Mouse (Mus musculus): ENCODE measurements at regions not wholly inside any gene's neighbourhood (a gene's known extent, or its start where the extent isn't known, plus 50 kb on each side); places are given as distances from the start of the nearest gene placed in this dataset.
"Not testable (repeated sequence)": the region's sequence is repeated elsewhere in the genome, so short reads cannot be mapped to it uniquely, and the experiment has no call there.

GRCm38 (mm10) chr16:12516834-12517685 lies 533.1 kb downstream of the Shisa9 start:
- DNase-seq: no peak

- DNase-seq: no peak
These were observed 534.4 kb downstream of the Shisa9 start for GRCm38 (mm10) chr16:12518264-12518663.

GRCm38 (mm10) chr16:12521711-12522476 lies 538.0 kb downstream of the Shisa9 start:
- DNase-seq: no peak

- no peak for DNase-seq
These were observed 561.0 kb upstream of the Ercc4 start for GRCm38 (mm10) chr16:12548462-12548861.

- DNase-seq: no peak
These were observed 520.6 kb upstream of the Ercc4 start for GRCm38 (mm10) chr16:12588889-12589288.

GRCm38 (mm10) chr16:12608259-12608658 lies 501.2 kb upstream of the Ercc4 start:
- DNase-seq: no peak

GRCm38 (mm10) chr16:12611106-12611505 lies 498.4 kb upstream of the Ercc4 start:
- DNase-seq: peak; percentile 12

GRCm38 (mm10) chr16:12617781-12618180 lies 491.7 kb upstream of the Ercc4 start:
- DNase-seq: no peak

GRCm38 (mm10) chr16:12632533-12632932 lies 477.0 kb upstream of the Ercc4 start:
- DNase-seq: no peak

- no peak for DNase-seq
These were observed 470.4 kb upstream of the Ercc4 start for GRCm38 (mm10) chr16:12638971-12639640.

- no peak for DNase-seq
These were observed 466.4 kb upstream of the Ercc4 start for GRCm38 (mm10) chr16:12643053-12643452.

GRCm38 (mm10) chr16:12644621-12645020 lies 464.9 kb upstream of the Ercc4 start:
- no peak for DNase-seq

- no peak for DNase-seq
These were observed 457.3 kb upstream of the Ercc4 start for GRCm38 (mm10) chr16:12652180-12652579.

GRCm38 (mm10) chr16:12673656-12674055 lies 435.8 kb upstream of the Ercc4 start:
- DNase-seq: not testable (repeated sequence)

- no peak for DNase-seq
These were observed 428.0 kb upstream of the Ercc4 start for GRCm38 (mm10) chr16:12681474-12681873.

GRCm38 (mm10) chr16:12685816-12686215 lies 423.7 kb upstream of the Ercc4 start:
- no peak for DNase-seq

- DNase-seq: no peak
These were observed 417.7 kb upstream of the Ercc4 start for GRCm38 (mm10) chr16:12691776-12692175.

- peak; percentile 25 for DNase-seq
These were observed 416.7 kb upstream of the Ercc4 start for GRCm38 (mm10) chr16:12692739-12693292.

- DNase-seq: peak; percentile 12
These were observed 416.1 kb upstream of the Ercc4 start for GRCm38 (mm10) chr16:12693346-12693745.

GRCm38 (mm10) chr16:12694646-12695045 lies 414.8 kb upstream of the Ercc4 start:
- DNase-seq: no peak

GRCm38 (mm10) chr16:12696939-12697621 lies 412.4 kb upstream of the Ercc4 start:
- peak; percentile 60 for DNase-seq

- no peak for DNase-seq
These were observed 409.9 kb upstream of the Ercc4 start for GRCm38 (mm10) chr16:12699557-12699956.

All from adrenal gland, adult 8-10 months (tissue).